Mouse (Mus musculus): ENCODE data around the gene Olfr896-ps1. TPM values are rescaled to one million over a fixed set of nuclear protein-coding genes. Genes with fewer than 3 reads are reported as not detected.

Gene Olfr896-ps1
- not detected for total RNA-seq (2018; cell fraction: chromatin; rRNA removed)
- not detected for total RNA-seq (2018; cell fraction: cytosol; rRNA removed)
- not detected for total RNA-seq (2018; cell fraction: nucleus; rRNA removed)
- not detected in 3 replicates for polyA plus RNA-seq (2018)

- Histone ChIP-seq H3K79me2 (ENCODE audit: inconsistent target) (no peaks in the 10 kb centered on the region), H3K27ac (no peak within 1 kb of the TSS), H3K36me3 (ENCODE audit: inconsistent target) (no peaks in the 10 kb centered on the region), H3K4me3 (ENCODE audit: inconsistent target) (no peak within 1 kb of the TSS)
- 92% methylated on average over 1 of the region's 1 CpGs for WGBS (ENCODE audit: missing documents)
These were observed at the start of gene Olfr896-ps1 for GRCm38 (mm10) chr9:38290807-38291206. Gene Olfr896-ps1 (plus strand): TSS chr9:38291107.

DNA sequence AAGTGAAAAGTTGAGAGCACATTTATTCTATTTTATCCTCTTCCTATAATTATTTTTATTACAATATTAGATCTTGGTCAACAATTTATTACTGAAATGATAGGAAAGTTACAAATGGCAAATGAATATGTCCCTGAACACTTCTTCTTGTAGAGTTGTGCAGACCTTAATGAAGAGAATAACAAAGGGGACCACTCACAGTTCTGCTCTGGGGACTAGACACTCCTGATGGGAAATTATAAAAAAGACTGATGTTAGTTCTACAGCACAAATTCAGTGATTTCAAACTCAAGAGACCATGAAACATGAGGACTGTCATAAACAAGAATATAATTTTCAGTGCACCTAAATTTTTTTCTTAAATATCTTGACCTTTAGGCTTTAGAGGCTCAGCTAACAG, 38.4 kb upstream of the Olfr896-ps1 start, which contains the start of gene Olfr143:
TSS of gene Olfr143 (plus strand) at position 301 of the 400 bp plus-strand sequence.
- Histone ChIP-seq H3K36me3 (ENCODE audit: inconsistent target) (no peaks in the 10 kb centered on the region), H3K27ac (no peak within 1 kb of the TSS), H3K79me2 (ENCODE audit: inconsistent target) (no peaks in the 10 kb centered on the region), H3K4me3 (ENCODE audit: inconsistent target) (no peak within 1 kb of the TSS)

DNA sequence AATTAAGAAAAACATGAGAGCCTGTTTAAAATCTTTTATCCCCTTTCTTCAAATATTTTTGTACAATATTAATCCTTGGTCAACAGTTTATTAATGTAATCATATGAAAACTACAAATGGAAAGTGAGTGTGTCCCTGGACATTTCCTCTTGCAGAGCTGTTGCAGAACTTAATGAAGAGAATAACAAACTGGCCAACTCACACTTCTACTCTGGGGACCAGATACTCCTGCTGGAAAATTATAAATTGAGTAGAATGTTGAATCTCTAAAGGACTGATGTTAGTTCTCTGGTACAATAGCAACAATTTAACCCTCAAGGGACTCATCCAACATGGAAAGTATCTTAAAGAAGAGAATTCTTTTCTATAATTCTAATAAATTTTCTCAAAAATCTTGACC, 23.4 kb upstream of the Olfr896-ps1 start, which contains the start of gene Olfr895:
TSS of gene Olfr895 (plus strand) at position 301 of the 400 bp plus-strand sequence.
- H3K36me3 ChIP-seq (ENCODE audit: inconsistent target) = no peaks in the 10 kb centered on the region
- H3K4me3 ChIP-seq (ENCODE audit: inconsistent target) = no peak within 1 kb of the TSS
- H3K79me2 ChIP-seq (ENCODE audit: inconsistent target) = no peaks in the 10 kb centered on the region
- H3K27ac ChIP-seq = no peak within 1 kb of the TSS

DNA sequence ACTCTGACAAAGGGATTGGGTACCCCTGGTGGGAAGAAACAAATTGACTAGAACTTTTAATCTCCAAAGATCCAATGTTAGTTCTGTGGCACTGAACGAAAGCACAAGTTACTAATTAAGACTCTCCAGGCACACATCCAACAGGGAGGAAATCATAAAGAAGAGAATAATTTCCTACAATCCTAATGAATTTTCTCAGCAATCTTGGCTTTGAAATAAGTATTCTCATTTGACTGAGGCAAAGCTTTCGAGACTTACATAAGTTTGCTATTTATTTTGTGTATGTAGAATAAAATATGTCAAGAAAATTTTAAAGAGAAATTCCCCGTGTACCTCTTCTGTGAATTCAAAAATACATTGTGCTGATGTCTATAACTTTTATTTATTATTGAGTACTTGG, 37.9 kb downstream of the Olfr896-ps1 start, which contains the start of gene Olfr25:
TSS of gene Olfr25 (plus strand) at position 301 of the 400 bp plus-strand sequence.
- no peaks in the 10 kb centered on the region for H3K36me3 ChIP-seq (ENCODE audit: inconsistent target)
- no peaks in the 10 kb centered on the region for H3K79me2 ChIP-seq (ENCODE audit: inconsistent target)
- WGBS (ENCODE audit: missing documents) = 70% methylated on average over 3 of the region's 3 CpGs
- H3K4me3 ChIP-seq (ENCODE audit: inconsistent target) = no peak within 1 kb of the TSS
- no peak within 1 kb of the TSS for H3K27ac ChIP-seq

Other genes with a start within 250 kb of the Olfr896-ps1 start
- not detected in 3 replicates for gene Olfr884, start 244.6 kb upstream of the Olfr896-ps1 start, polyA plus RNA-seq (2018)
- gene Olfr885, start 229.8 kb upstream of the Olfr896-ps1 start, polyA plus RNA-seq (2018) = not detected in 3 replicates
- not detected in 3 replicates for gene Olfr887, start 207.0 kb upstream of the Olfr896-ps1 start, polyA plus RNA-seq (2018)
- not detected in 3 replicates for gene Olfr888, start 183.0 kb upstream of the Olfr896-ps1 start, polyA plus RNA-seq (2018)
- not detected in 3 replicates for gene Olfr889, start 175.9 kb upstream of the Olfr896-ps1 start, polyA plus RNA-seq (2018)
- gene Olfr890, start 148.6 kb upstream of the Olfr896-ps1 start, polyA plus RNA-seq (2018) = not detected in 3 replicates
- not detected in 3 replicates for gene Olfr891, start 110.3 kb upstream of the Olfr896-ps1 start, polyA plus RNA-seq (2018)
- gene Olfr893, start 82.7 kb upstream of the Olfr896-ps1 start, polyA plus RNA-seq (2018) = not detected in 3 replicates
- gene Olfr894, start 73.1 kb upstream of the Olfr896-ps1 start, polyA plus RNA-seq (2018) = not detected in 3 replicates
- not detected in 3 replicates for gene Olfr143, start 38.3 kb upstream of the Olfr896-ps1 start, polyA plus RNA-seq (2018)
- gene Olfr895, start 23.3 kb upstream of the Olfr896-ps1 start, polyA plus RNA-seq (2018) = not detected in 3 replicates
- gene Olfr25, start 38.0 kb downstream of the Olfr896-ps1 start, polyA plus RNA-seq (2018) = not detected in 3 replicates
- not detected in 3 replicates for gene Olfr898, start 57.3 kb downstream of the Olfr896-ps1 start, polyA plus RNA-seq (2018)
- gene Olfr250, start 75.8 kb downstream of the Olfr896-ps1 start, polyA plus RNA-seq (2018) = not detected in 3 replicates
- gene Olfr251, start 86.0 kb downstream of the Olfr896-ps1 start, polyA plus RNA-seq (2018) = not detected in 3 replicates
- gene Olfr147, start 110.6 kb downstream of the Olfr896-ps1 start, polyA plus RNA-seq (2018) = not detected in 3 replicates
- gene Olfr901, start 138.3 kb downstream of the Olfr896-ps1 start, polyA plus RNA-seq (2018) = not detected in 3 replicates
- gene Olfr902, start 156.5 kb downstream of the Olfr896-ps1 start, polyA plus RNA-seq (2018) = not detected in 3 replicates
- not detected in 3 replicates for gene Olfr904, start 172.0 kb downstream of the Olfr896-ps1 start, polyA plus RNA-seq (2018)
- gene Olfr905, start 180.0 kb downstream of the Olfr896-ps1 start, polyA plus RNA-seq (2018) = not detected in 3 replicates
- not detected in 3 replicates for gene Olfr906, start 196.0 kb downstream of the Olfr896-ps1 start, polyA plus RNA-seq (2018)
- gene Olfr907, start 204.7 kb downstream of the Olfr896-ps1 start, polyA plus RNA-seq (2018) = not detected in 3 replicates
- not detected in 3 replicates for gene Olfr911-ps1, start 230.5 kb downstream of the Olfr896-ps1 start, polyA plus RNA-seq (2018)
- not detected in 3 replicates for gene Olfr910, start 246.7 kb downstream of the Olfr896-ps1 start, polyA plus RNA-seq (2018)